Mouse (Mus musculus) gastrocnemius, postnatal 36 days (tissue): ENCODE results near the gene Svep1. TPM values are rescaled to one million over a fixed set of nuclear protein-coding genes. Genes with fewer than 3 reads are reported as not detected.

Source experiments
- DNase-seq, 2 experiments: peaks; one replicate each; pipeline ENCODE4 v3.0.0; 2022
- intact Hi-C: fragments of 180-260 bp; cut with DNase I; formaldehyde crosslinking; loops from one replicate; pipeline ENCODE4 v1.15.1; 2025
- total RNA-seq, 2 experiments: library from RNA; stranded (reverse); gene quantifications; 2 replicates each; pipeline ENCODE4 v1.2.3; 2021

Svep1 gene
- total RNA-seq, 2 experiments from 2014 or later, result 6.5 to 6.8 TPM

GRCm38 (mm10) chr4:58086738-58087137 lies 119.9 kb downstream of the Svep1 start:
- intact Hi-C loops, result loop anchor here (10.0 kb wide), 1 partner anchor 158 kb away; no protein-coding TSS in a partner anchor
- no peak for DNase-seq

GRCm38 (mm10) chr4:58086151-58086550 lies 120.5 kb downstream of the Svep1 start:
- intact Hi-C loops, result loop anchor here (10.0 kb wide), 1 partner anchor 159 kb away; no protein-coding TSS in a partner anchor
- DNase-seq, result no peak

GRCm38 (mm10) chr4:58085340-58085739 lies 121.3 kb downstream of the Svep1 start:
- intact Hi-C loops, result loop anchor here (10.0 kb wide), 1 partner anchor 159 kb away; no protein-coding TSS in a partner anchor
- DNase-seq, result no peak

GRCm38 (mm10) chr4:58084155-58084554 lies 122.5 kb downstream of the Svep1 start:
- DNase-seq, result no peak
- intact Hi-C loops, result loop anchor here (10.0 kb wide), 1 partner anchor 161 kb away; no protein-coding TSS in a partner anchor

- peak; percentile 33 to 44 for DNase-seq
These were observed 124.1 kb downstream of the Svep1 start for GRCm38 (mm10) chr4:58082588-58082987.

GRCm38 (mm10) chr4:58079631-58080030 lies 127.0 kb downstream of the Svep1 start:
- intact Hi-C loops, result loop anchor here (1.0 to 10.0 kb wide), 3 partner anchors 122 to 180 kb away; partner anchors contain the start of gene Txn1
- DNase-seq, result peak in 1 of 2 experiments; percentile 14

More at GRCm38 (mm10) chr4:58082588-58082987, 124.1 kb downstream of the Svep1 start:
- intact Hi-C loops, result loop anchor here (10.0 kb wide), 1 partner anchor 162 kb away; no protein-coding TSS in a partner anchor

- intact Hi-C loops, result loop anchor here (5.0 kb wide), 1 partner anchor 121 kb away; the partner anchor contains the start of gene Txn1
These were observed 128.7 kb downstream of the Svep1 start for GRCm38 (mm10) chr4:58077950-58078349.

GRCm38 (mm10) chr4:58077536-58077935 lies 129.1 kb downstream of the Svep1 start:
- intact Hi-C loops, result loop anchor here (5.0 kb wide), 1 partner anchor 120 kb away; the partner anchor contains the start of gene Txn1
- DNase-seq, result no peak

More at GRCm38 (mm10) chr4:58077950-58078349, 128.7 kb downstream of the Svep1 start:
- DNase-seq, result no peak

- intact Hi-C loops, result no loop called here
- DNase-seq, result no peak
These were observed 133.8 kb downstream of the Svep1 start for GRCm38 (mm10) chr4:58072888-58073287.

- no peak for DNase-seq
- intact Hi-C loops, result no loop called here
These were observed 137.8 kb downstream of the Svep1 start for GRCm38 (mm10) chr4:58068886-58069285.

GRCm38 (mm10) chr4:58064721-58065120 lies 141.9 kb downstream of the Svep1 start:
- no peak for DNase-seq
- intact Hi-C loops, result no loop called here

- no peak for DNase-seq
- intact Hi-C loops, result no loop called here
These were observed 143.7 kb downstream of the Svep1 start for GRCm38 (mm10) chr4:58062933-58063332.

GRCm38 (mm10) chr4:58055653-58056052 lies 151.0 kb downstream of the Svep1 start:
- no peak for DNase-seq
- intact Hi-C loops, result no loop called here

- intact Hi-C loops, result no loop called here
- no peak for DNase-seq
These were observed 152.2 kb downstream of the Svep1 start for GRCm38 (mm10) chr4:58054441-58054840.

- intact Hi-C loops, result no loop called here
- no peak for DNase-seq
These were observed 155.9 kb downstream of the Svep1 start for GRCm38 (mm10) chr4:58050746-58051145.

GRCm38 (mm10) chr4:58050276-58050675 lies 156.4 kb downstream of the Svep1 start:
- intact Hi-C loops, result no loop called here

GRCm38 (mm10) chr4:58044833-58045232 lies 161.8 kb downstream of the Svep1 start:
- intact Hi-C loops, result no loop called here
- no peak for DNase-seq

More at GRCm38 (mm10) chr4:58050276-58050675, 156.4 kb downstream of the Svep1 start:
- no peak for DNase-seq

- intact Hi-C loops, result no loop called here
- no peak for DNase-seq
These were observed 162.3 kb downstream of the Svep1 start for GRCm38 (mm10) chr4:58044356-58044755.

GRCm38 (mm10) chr4:58040093-58040492 lies 166.6 kb downstream of the Svep1 start:
- intact Hi-C loops, result no loop called here
- no peak for DNase-seq

- DNase-seq, result no peak
- intact Hi-C loops, result no loop called here
These were observed 169.5 kb downstream of the Svep1 start for GRCm38 (mm10) chr4:58037096-58037705.

- no peak for DNase-seq
- intact Hi-C loops, result no loop called here
These were observed 172.0 kb downstream of the Svep1 start for GRCm38 (mm10) chr4:58034663-58035062.

- no peak for DNase-seq
- intact Hi-C loops, result no loop called here
These were observed 173.9 kb downstream of the Svep1 start for GRCm38 (mm10) chr4:58032714-58033113.
